Mouse (Mus musculus): ENCODE data around the gene Ciz1. TPM values are rescaled to one million over a fixed set of nuclear protein-coding genes. Genes with fewer than 3 reads are reported as not detected.

Gene Ciz1
- total RNA-seq, 1 experiment from 2014 or later = 47.7 TPM

GRCm38 (mm10) chr2:32396695-32397094 is 44.6 kb downstream of the Ciz1 start:
- ATAC-seq (replicated peaks; ENCODE audit: insufficient number of reproducible peaks, low FRiP score, low TSS enrichment, poor library complexity, severe bottlenecking) = no peak

GRCm38 (mm10) chr2:32404663-32405062 is 52.5 kb downstream of the Ciz1 start:
- peak; percentile 88 for ATAC-seq (replicated peaks; ENCODE audit: insufficient number of reproducible peaks, low FRiP score, low TSS enrichment, poor library complexity, severe bottlenecking)

DNA sequence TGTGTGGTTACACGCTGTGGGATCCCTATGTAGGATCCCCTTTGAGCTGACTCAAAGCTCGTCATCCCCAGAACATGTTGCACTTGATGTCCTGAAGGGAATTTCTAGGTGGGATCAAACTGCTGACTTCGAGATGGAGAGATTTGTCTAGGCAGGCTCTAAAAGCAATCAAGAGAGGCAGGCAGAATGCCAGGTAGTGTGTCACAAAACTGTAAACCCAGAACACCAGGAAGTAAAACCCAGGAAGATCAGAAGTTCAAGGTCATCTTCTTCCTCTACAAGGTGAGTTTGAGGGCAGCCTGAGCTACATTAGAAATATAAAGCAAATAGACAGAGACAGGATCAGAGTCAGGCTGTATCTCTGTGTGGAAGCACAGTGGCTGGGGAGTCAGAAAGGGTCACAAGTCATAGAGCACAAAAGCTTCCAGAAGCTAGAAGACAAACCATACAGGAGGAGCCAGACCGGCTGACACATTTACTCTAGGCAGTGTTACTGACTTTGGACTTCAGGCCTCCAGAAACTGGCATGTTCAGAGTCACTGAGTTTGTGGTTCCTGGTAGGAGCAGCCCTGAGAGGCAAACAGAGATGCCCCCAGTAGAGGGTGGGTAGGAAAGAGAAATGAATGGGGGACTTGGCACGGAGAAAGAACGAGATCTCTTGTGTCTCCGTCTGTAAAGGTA is 55.2 kb downstream of the Ciz1 start:
- no peak for ATAC-seq (replicated peaks; ENCODE audit: insufficient number of reproducible peaks, low FRiP score, low TSS enrichment, poor library complexity, severe bottlenecking)

DNA sequence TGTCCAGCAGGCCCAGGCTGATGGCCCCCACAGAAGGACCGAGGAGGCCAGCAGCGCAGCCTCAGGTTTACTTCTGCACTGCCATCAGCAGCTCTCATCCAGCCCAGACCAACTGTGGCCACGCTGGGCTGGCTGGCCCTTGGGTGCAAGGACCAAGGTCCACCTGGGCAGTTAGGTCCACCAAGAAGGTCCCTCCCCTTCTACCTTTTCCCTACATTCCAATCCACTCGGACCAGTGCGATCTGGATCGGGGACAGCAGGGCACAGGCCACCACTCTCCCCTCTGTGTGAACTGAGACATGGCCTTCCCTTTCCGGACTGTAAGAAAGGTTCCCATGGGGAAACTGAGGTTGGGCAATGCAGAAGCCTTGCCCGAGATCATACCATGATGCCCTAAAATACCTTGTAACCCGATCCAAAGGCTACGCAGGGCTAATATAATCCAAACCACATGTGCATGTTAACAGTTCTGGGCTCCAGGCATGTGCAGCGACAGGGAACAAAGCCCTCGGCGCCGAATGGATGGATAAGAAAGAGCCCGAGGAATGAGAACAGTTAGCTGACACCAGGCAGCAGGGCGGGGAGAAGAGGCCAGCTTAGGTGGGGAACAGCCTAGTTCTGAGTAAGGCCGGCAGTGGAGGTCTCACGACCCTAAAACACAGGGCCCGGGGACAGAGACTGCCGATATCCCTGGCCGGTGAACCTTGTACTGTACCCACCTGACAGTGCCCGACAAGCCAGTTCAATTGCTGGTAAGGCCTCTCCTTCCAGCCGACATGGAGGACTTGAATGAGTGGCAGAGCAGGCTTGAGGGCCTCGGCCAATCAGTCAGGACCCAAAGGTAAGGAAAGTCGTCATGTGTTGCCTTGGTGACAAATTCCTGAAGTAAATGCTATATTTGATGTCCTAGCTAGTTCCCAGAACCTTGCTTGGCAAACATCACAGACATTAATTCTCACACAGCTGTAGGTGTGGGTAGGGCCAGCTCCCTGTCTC is 56.6 kb downstream of the Ciz1 start:
- ATAC-seq (replicated peaks; ENCODE audit: insufficient number of reproducible peaks, low FRiP score, low TSS enrichment, poor library complexity, severe bottlenecking) = no peak

- no peak for ATAC-seq (replicated peaks; ENCODE audit: insufficient number of reproducible peaks, low FRiP score, low TSS enrichment, poor library complexity, severe bottlenecking)
These were observed 59.3 kb downstream of the Ciz1 start for GRCm38 (mm10) chr2:32411407-32411806.

- ATAC-seq (replicated peaks; ENCODE audit: insufficient number of reproducible peaks, low FRiP score, low TSS enrichment, poor library complexity, severe bottlenecking) = no peak
These were observed 60.8 kb downstream of the Ciz1 start for GRCm38 (mm10) chr2:32412742-32413531.

DNA sequence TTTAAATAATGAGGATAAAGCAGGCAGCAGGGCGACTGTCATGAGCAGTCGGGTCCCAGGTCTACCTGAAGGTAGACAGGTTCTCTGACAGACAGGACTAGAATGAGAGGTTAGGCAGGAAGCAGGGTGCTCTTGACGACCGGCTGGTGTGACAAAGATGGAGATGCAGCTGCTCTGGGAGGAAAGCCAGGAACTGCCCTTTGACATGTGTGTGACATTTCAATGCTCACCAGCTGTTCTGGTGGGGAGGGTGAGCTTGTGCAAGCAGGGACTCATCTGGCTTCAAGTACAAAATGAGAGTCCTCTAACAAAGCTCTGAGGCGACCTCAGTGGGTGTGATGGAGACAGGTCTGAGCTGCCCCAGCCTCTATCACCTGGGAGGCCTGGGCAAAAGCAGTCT is 61.8 kb downstream of the Ciz1 start:
- ATAC-seq (replicated peaks; ENCODE audit: insufficient number of reproducible peaks, low FRiP score, low TSS enrichment, poor library complexity, severe bottlenecking) = no peak

GRCm38 (mm10) chr2:32415801-32416200 is 63.7 kb downstream of the Ciz1 start:
- ATAC-seq (replicated peaks; ENCODE audit: insufficient number of reproducible peaks, low FRiP score, low TSS enrichment, poor library complexity, severe bottlenecking) = no peak

DNA sequence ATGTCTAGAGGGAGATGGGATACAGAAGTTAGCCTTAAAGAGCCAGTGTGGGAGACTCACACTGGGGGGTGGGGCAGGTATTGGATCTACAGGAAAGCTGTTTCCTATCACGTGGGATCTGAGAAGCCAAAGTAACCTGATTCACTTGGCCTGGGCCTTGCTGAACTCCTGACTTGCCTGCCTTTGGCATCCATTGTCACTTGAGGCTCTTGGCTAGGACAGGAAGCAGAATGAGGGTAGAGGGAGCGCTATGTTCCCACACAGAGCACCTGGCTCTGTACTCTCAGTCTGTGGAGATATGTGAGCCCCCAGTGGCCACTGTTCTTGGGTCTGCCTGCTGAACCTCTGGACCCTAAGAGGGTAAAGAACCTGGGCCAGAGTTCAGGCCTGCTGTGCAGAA is 64.4 kb downstream of the Ciz1 start:
- ATAC-seq (replicated peaks; ENCODE audit: insufficient number of reproducible peaks, low FRiP score, low TSS enrichment, poor library complexity, severe bottlenecking) = no peak

GRCm38 (mm10) chr2:32417486-32417885 is 65.4 kb downstream of the Ciz1 start:
- no peak for ATAC-seq (replicated peaks; ENCODE audit: insufficient number of reproducible peaks, low FRiP score, low TSS enrichment, poor library complexity, severe bottlenecking)

DNA sequence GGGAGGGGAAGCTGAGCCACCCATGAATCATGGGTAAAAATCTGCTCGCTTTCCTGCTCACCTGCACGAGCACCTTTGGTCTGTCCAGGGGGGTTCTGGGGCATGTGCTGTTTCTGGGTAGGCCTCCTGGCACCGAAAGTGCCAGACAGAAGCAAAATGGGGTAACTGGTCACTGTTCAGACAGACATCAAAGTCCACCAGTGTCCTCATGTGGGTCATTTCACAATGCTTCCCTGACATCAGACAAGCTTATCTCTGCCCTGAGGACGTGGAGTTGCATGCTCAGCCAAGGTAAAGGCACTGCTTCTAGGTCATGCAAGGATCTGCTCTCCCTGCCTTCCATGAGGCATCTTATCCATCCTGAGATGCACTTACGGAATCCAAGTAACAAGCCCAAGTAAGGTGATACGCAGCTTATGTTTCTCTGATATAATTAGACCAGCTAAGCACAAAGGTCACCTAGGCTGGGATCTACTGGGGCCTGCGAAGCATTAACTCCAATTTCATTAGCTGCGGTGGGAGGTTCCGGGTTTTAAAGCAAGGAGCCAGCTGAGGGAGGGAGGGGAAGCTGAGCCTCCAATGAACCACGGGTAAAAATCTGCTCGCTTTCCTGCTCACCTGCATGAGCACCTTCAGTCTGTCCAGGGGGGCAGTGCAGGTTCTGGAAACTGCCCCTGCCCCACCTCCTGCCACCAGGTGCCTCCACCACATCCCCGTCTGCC is 66.5 kb downstream of the Ciz1 start:
- no peak for ATAC-seq (replicated peaks; ENCODE audit: insufficient number of reproducible peaks, low FRiP score, low TSS enrichment, poor library complexity, severe bottlenecking)

- ATAC-seq (replicated peaks; ENCODE audit: insufficient number of reproducible peaks, low FRiP score, low TSS enrichment, poor library complexity, severe bottlenecking) = no peak
These were observed 67.2 kb downstream of the Ciz1 start for GRCm38 (mm10) chr2:32419359-32419758.

DNA sequence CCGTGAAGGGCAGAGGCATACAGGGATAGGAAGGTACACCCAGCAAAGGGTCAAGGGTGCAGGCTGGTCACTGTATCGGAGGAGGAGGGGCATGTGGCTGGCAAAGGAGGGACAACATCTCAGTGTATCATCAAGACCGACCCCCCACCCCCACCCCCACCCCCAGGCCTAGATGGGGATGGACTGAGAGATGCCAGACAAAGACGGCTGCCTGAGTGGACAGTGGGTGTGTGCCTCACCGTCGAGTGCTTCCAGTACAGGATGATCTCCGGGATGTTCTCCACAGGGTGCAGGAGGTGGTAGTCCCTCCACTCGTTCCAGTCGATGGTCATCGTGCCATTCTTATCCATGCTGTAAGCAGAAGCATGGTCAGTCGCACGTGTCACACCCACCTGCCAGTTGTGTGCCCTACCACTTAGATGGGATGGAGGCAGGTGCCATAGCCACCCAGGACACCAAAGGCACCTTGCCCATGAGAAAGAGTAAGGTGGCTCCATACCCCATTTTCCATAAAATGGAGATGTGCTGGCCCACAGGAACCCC is 68.0 kb downstream of the Ciz1 start:
- ATAC-seq (replicated peaks; ENCODE audit: insufficient number of reproducible peaks, low FRiP score, low TSS enrichment, poor library complexity, severe bottlenecking) = no peak

DNA sequence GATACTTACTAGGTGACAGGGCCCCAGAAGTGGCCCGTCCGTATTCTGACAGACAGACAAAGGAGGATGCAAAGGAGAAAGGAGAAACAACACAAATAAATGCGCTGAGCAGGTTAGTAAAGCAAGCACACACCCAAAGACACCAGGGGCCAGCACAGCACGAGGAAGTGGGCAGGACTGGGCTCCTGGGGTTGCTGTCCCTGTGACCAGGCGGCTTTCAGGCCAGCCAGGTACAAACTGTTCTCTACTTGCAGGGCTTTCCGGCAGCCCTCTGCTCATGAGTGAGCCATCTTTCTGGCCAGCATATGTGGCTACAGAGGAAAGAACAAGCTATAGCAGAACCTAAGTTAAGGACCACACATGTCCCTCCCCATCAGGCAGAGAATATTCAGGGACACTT is 68.5 kb downstream of the Ciz1 start:
- ATAC-seq (replicated peaks; ENCODE audit: insufficient number of reproducible peaks, low FRiP score, low TSS enrichment, poor library complexity, severe bottlenecking) = no peak

GRCm38 (mm10) chr2:32421851-32422251 is 69.7 kb downstream of the Ciz1 start:
- ATAC-seq (replicated peaks; ENCODE audit: insufficient number of reproducible peaks, low FRiP score, low TSS enrichment, poor library complexity, severe bottlenecking) = no peak

DNA sequence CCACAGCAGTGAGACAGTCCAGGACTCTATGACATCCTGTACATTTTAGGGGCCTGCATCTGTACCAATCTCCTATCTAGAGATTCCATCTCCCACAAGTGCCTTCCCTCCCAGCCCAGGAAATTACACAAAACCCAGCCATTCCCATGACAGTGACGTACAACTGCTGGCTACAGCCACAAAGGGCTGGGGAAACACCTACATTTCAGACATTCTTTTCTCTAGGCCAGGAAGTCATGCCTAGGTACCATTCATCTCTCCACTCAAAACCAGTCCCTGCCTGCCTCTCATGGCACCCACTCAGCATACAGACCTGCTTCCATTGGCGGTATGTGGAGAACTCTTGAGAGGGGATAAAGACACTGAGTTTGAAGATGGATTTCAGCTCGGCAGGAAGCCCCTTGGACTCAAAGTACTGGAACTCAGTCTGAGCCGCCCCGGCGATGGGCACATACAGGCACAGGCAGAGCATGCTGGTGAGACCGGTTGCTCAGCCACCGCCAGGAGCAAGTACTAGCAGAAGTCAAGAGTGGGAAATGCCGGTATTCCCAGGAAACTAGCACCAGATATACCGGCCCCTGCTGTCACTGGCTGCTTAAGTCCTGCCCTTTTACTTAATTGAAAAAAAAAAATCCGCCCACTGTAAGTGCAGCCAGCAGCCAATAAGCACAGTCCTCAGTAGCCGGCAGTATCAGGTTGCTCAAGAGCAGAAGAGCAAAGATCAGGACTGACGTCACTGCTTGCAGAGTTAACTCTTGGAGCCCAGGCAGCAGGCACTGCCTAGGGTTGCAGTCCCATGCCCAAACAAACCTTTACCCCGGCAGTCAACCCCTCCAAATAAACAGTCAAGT is 71.6 kb downstream of the Ciz1 start:
- ATAC-seq (replicated peaks; ENCODE audit: insufficient number of reproducible peaks, low FRiP score, low TSS enrichment, poor library complexity, severe bottlenecking) = peak; percentile 90

- ATAC-seq (replicated peaks; ENCODE audit: insufficient number of reproducible peaks, low FRiP score, low TSS enrichment, poor library complexity, severe bottlenecking) = no peak
These were observed 72.7 kb downstream of the Ciz1 start for GRCm38 (mm10) chr2:32424796-32425195.

All from monocyte, adult 5-6 weeks (primary cell).